Mouse (Mus musculus) small intestine, adult 2 months (tissue): Measurements from ENCODE around the gene Hipk3.

ENCODE experiments used
- CTCF ChIP-seq: fragments of 200-500 bp; IDR thresholded peaks from 2 replicates; pipeline ENCODE4 v1.5.1; 2012; ENCODE audit warnings: low read depth, mild to moderate bottlenecking, control low read depth, inconsistent platforms, low read length, moderate library complexity, mixed read lengths; ENCODE audit not compliant: insufficient replicate concordance, insufficient read length; ENCODE audit errors: extremely low read depth
- POLR2A ChIP-seq: fragments of 200-500 bp; IDR thresholded peaks from 2 replicates; pipeline ENCODE4 v1.6.1; 2012; ENCODE audit warnings: low read depth, mild to moderate bottlenecking, control low read depth, inconsistent platforms, low read length, moderate library complexity

GRCm38 (mm10) chr2:104502388-104502787 lies 8.1 kb upstream of the Hipk3 start:
- TF ChIP-seq POLR2A (no peak), CTCF (no peak)
